Mouse (Mus musculus) ES-E14 (cell line): ENCODE data around the gene Pkmyt1.

Experiments used
- CHD2 ChIP-seq: IDR thresholded peaks from 2 replicates; pipeline ENCODE4 v1.6.1; 2014; ENCODE audit warnings: mild to moderate bottlenecking, low read depth, low read length, inconsistent platforms
- HCFC1 ChIP-seq: IDR thresholded peaks from 2 replicates; pipeline ENCODE4 v1.6.1; 2012; ENCODE audit warnings: low read length, inconsistent platforms, borderline replicate concordance; ENCODE audit not compliant: insufficient read depth
- MAFK ChIP-seq: IDR thresholded peaks from 2 replicates; pipeline ENCODE4 v1.6.1; 2014; ENCODE audit warnings: mild to moderate bottlenecking, low read depth, low read length, inconsistent platforms; ENCODE audit not compliant: insufficient read depth
- ZC3H11A ChIP-seq: IDR thresholded peaks from 2 replicates; pipeline ENCODE4 v1.6.1; 2012; ENCODE audit warnings: low read depth, mild to moderate bottlenecking, inconsistent platforms, low read length, borderline replicate concordance
- ZNF384 ChIP-seq: IDR thresholded peaks from 2 replicates; pipeline ENCODE4 v1.6.1; 2012; ENCODE audit warnings: low read depth, low read length, inconsistent platforms

- TF ChIP-seq MAFK, result no peak
- no peak for TF ChIP-seq ZNF384
- no peak for TF ChIP-seq HCFC1
- TF ChIP-seq CHD2, result no peak
- TF ChIP-seq ZC3H11A, result no peak
These were observed 14.5 kb downstream of the Pkmyt1 start, which contains the start of gene Paqr4 for GRCm38 (mm10) chr17:23740598-23741021.
